Mouse (Mus musculus) cerebellum, adult 11-12 months (tissue): ENCODE data around the gene Nrxn3.
A peak's percentile ranks its signal among the peaks of the same experiment; 100 is the strongest.

Experiments used
- DNase-seq: peaks from one replicate; pipeline ENCODE4 v3.0.0; 2022

The Nrxn3 gene

DNA sequence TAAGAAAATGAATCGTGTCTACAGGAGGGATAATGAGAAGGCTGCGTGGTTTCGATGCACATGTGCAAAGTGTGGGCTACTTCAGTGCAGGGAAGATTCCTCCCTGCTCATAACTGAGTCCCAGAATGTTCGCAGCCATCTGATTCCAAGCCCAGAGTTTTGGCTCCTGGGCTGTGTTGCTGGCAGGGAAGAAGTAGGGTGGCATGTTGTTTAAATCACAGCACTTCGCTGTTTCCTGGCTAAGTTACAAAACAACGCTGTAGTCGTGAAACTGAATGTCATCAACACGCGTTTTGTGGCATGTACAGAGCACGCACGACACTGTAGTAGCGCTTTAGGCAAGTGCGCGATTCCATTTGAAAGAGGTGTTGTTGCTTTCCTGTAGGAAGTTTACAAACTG is 999.8 kb downstream of the Nrxn3 start:
- no peak for DNase-seq

DNA sequence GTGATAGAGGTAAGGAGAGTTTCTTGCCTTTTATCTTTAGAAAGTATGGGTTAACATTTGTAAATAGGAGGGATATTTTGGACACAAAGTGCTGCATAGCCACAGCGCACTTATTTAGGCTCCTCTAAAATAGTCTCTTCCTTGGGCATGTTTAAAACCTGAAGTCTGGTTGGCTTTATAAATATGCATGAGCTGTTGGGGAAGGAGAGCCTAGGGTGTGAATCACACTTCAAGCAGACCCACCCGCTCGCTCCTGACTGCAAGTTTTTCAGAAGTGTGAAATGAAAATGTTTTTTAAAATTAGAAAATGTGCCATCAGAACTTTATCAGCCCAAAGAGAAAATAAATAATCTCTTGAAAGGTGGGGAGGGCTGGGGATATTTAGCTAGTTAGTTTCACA is 1001.4 kb downstream of the Nrxn3 start:
- no peak for DNase-seq

DNA sequence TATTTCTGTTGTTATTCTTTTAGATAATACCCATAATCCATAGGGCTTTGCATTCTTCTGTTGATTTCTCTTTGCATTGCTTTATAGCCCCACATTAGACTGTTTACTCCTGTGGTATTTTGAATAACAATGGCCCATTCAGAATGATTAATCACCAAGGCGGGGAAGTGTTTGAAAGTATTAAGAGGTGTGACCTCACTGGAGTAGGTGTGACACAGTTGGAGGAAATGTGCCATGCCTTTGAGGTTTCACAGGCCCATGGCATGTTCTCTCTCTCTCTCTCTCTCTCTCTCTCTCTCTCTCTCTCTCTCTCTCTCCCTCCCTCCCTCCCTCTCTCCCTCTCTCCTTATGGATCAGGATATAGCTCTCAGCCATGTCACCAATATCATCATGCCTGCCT is 1019.6 kb downstream of the Nrxn3 start:
- DNase-seq, result no peak

DNA sequence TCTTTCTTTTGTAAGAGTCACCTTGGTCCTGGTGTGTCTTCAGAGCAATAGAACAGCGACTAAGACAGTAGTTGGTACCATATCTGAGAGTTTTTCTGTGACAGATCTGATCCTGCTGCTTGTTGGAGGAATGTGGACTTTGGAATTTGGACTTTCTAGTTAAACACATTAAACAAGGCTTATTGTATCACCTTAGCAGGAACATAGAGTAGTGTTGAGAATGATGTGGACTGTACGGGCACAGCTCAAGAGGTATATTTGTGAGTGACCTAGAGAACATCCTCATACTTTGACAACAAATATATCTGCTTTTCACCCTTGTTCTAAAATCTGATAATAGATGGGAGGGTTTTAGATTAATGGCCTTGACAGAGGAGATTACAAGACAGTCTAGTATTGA is 1020.1 kb downstream of the Nrxn3 start:
- DNase-seq, result no peak

DNA sequence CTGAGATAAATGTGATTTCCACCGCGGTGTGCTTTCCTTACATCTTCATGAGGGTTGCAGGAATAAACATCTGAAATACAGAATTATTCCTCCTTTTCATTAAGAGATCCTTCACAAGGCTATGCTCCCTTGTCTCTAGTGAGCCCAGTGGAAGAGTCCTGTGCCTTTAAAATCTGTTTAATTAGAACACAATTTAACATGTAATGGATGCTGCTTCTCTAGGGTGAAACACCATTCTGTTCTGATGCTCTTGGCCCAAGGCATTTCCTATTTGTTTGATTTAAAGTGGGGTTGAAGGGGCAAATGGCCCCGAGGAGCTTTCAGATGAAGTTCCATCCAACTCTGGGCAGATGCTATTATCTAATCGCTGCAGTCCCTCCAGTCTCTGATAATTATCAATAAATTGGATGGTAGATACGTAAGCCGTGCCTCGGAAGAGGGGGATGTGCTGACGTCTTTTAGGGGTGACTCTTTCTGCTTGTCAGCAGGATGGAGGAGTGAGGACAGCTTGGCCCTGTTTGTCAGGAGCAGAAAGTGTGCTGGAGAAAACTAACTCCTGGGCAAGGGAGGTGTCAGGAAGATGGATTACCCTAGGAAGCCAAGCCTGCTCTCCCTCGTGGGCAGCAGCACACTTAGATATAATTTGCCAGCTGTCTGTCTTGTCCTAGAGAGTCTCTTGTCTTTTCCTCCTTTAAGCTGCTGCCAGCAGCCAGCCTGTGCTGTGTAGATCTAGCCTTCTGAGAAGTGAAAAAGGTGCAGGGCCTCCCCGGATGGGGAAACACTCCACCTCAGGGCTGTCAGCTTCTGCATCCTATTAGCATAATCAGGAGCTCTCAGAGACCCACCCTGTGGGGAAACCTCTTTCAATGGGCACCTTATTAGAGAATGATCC is 1041.8 kb downstream of the Nrxn3 start:
- no peak for DNase-seq

DNA sequence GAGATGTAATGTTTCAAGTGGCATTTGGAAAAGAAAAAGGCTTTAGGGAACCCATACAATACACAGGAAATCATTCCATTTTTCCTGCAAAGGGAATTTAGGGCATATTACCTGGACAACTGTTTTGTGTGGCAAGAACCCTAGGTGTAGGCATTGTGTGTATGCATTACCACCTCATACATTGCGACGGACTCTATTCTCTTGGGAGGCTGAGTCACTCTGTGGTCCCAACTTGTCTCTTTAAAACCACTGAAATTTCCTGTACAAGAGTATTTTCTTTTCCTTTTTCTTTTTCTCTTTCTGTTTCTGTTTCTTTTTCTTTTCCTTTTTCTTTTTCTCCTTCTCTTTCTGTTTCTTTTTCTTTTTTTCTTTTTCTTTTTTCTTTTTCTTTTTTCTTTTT is 1042.5 kb downstream of the Nrxn3 start:
- DNase-seq, result no peak

DNA sequence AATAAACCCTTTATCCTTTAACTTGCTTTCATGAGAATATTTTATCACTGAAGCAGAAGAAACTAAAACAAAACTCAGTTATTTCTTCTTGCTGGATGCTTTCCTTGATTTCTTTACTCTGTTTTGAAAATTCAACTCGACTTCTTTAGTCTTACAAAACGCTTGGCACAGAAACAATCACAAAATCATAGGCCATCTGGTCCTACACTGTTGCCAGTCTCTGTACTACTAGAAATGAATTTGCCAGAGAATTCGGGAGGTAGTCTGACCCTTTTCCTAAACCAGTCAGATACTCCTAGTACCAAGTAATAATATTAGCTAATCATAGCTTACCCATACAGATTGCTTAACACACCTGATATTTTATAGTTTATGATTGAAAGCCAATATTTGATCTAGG is 1066.1 kb downstream of the Nrxn3 start:
- peak; percentile 79 for DNase-seq

DNA sequence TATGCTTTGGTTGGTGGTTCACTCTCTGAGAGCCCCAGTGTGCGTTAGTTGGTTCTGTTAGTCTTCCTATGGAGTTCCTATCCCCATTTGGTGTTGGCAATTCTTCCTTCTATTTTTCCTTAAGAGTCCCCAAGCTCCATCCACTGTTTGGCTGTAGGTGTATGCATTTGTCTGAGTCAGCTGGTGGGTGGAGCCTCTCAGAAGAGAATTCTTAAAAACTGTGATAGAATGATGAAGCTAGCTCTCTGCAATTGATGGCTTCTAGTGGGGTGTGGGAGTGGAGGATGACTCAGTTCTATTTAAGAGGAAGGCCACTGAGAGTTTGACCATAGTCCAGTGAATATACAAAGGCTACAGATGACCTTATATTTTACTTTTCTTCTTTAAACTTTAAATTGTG is 1067.3 kb downstream of the Nrxn3 start:
- DNase-seq, result no peak

DNA sequence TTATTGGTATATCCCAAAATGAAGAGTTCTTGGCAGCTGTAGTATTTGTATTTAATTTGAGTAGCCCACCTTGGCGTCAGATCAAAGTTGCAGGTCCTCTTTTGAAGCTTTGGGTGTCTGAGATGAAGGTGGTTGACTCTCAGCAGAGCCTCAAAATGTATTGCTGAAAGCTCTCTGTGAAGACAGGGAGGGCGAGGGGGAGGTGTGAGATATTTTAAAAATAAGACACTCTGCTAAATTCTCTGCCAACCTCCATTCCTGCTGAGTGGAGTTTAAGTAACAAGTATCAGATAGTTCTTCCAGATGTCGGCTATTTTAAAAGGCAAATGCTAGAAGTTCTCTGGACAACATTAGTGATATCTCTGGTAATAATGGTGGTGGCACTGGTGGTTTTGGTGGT is 1069.2 kb downstream of the Nrxn3 start:
- no peak for DNase-seq

DNA sequence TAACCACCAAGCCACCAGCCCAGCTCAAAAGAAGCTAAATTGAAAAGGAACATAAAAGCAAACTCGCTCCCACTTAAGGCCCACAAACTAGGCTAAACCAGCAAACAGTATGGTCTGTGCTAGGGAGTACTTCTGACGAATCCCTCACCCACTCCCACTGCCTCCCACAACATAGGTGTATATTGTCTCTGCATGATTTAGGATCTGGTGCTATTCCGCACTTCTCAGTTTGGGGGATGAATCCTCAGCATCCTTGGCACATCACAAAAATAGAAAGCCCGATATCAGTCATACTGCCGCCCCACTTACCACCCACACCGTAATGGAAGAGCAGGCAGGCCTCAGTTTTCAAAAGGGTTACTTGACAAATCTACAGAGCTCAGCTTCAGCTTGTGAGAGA is 1072.1 kb downstream of the Nrxn3 start:
- no peak for DNase-seq

DNA sequence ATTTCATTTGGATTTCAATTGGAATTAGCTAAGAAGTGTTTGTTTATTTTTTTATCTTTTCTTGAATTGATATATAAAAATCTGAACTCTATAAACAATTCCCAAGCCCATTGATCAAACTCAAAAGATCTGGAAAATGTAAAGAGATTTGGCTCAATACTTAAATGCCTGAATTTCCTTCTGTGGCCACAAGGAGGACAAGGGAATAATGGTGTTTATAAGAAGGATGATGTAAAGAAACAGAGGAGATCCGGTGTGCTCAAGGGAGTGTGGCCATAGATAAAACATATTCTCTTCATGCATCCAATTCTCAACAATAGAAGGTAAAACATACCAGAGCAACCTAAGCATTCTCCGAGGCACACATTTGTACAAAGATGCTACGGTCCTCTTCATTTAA is 1085.5 kb downstream of the Nrxn3 start:
- no peak for DNase-seq

DNA sequence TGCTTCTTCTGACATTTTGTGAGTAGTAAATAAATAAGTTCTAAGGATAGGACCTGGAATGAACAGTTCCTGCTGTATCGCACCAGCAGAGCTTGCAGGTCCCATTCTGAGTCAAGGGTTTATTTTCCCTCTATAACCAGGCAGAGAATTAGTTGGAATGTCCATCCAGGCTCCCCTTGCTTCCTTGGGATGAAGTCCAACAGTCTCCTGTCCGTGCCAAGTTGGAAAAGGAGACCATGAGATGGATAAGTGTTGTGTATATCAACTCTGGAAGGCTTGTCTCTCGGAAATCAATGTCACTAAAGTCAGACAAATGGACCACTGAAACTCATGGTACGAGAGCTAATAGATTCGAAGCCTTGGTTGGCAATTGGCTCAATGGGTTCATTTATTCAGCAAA is 1087.5 kb downstream of the Nrxn3 start:
- DNase-seq, result peak; percentile 60

DNA sequence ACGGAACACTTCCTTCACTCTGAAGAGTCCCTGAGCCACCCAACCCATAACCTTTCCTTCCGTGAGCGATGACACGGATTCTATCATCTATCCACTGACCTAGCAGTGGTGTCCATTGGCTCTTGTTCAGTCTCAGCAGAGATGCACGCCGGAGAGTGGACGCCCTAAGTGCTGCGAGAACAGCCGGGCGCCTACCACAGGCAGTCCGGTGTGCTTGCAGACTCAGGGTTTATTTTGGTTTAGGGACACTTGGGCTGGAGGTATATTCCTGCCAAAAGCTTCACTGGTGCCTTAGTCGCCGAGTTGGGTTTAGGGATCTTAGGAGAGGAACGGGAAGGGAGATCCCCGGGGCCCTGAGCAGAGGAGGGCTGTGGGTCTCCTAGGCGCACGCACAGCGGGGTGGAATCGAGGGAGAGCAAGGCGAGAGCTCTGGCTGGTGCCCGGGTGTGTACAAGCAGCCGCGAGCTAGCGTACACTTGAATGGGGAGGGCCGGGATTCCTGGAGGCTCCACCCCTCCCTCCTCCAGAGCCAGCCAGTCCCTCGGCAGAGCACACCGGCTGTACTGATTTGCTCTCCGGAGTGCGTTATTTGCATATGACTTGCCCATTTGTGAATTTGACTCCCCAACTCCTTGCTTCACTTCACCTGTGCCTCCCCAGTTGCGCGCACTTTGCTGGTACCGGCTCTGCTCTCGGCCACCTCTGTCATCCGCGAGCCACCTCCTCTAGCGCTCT is 1089.3 kb downstream of the Nrxn3 start:
- peak; percentile 96 for DNase-seq

DNA sequence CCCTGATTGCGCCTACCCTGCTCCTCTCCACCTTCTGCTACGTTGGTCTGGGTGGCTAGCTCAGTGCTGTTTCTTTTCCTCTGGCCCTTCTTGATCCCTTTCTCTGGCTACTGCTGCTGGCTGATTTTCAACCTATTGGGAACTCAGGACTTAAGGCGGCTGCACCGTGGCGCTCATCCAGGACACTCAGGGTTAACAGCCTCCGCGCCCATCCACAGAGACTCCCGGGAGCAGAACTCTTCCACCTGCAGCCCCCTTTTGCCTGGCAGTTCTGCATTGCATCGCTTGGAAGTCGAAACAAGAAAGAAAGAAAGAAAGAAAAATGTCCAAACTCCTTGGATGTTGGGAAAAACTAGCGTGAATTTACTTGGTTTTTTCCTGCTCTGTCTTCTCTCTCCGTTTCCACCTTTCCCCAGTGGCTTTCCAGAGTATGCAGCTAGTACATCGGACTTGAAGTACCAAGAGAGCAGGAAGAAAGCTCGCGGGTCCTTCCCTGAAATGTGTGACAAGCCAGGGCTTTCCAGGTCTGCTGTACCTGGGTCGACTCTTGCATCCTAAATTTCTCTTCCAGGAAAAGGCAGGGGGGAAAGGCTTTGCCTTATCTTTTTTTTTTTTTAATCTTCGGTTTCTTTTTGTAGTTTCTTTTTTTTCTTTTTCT is 1090.0 kb downstream of the Nrxn3 start:
- DNase-seq, result peak; percentile 42

DNA sequence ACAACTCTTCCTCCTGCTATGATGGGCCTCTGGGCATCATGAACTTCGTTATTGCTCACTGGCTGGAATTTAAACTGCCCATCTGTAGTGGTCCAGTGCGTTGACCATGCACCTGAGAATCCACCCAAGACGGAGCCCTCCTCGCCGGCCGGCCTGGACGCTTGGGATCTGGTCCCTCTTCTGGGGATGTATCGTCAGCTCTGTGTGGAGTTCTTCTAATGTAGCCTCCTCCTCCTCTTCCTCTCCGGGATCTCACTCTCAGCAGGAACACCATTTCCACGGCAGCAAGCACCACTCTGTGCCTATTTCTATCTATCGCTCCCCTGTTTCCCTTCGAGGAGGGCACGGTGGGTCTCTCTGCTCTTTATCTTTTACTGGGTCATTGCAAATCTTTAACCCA is 1090.6 kb downstream of the Nrxn3 start:
- DNase-seq, result peak; percentile 53

DNA sequence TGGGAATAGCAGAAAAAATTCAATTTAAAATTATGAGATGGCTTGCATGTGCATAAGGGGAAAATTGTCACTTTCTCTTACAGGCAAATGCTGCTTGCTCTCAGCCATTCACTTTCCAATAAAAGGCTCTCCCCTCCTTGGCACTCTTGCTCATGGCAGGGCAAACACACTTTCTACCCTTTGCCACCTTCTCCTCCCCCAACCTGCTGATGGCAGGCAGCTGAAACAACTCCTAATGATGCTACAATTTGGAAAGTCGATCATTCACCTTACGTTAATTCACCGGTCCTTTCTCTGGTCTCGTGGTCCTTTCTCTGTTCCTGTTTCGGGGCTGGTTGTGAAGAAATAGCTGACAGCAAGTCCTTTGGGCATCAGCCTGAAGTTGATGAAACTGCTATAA is 1091.0 kb downstream of the Nrxn3 start:
- no peak for DNase-seq

DNA sequence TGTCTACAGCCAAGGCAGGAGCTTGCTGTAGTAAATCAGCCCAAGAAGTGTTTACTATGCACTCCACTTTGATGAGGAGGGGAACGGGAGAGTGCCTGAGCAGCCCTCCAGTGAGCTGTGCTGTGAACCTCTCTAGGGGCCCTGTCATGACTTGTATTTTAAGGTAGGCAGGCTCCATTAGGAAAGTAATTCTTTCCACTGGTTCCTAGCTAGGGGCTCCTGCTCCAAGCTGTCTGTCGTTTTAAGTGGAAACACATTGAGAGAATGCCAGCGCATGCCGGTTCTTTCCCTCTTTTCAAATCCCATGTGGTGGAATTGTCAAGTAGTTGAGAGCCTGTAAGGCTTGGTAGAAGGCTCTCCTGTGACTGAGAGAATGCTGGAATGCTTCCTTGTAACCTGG is 1091.9 kb downstream of the Nrxn3 start:
- peak; percentile 43 for DNase-seq

DNA sequence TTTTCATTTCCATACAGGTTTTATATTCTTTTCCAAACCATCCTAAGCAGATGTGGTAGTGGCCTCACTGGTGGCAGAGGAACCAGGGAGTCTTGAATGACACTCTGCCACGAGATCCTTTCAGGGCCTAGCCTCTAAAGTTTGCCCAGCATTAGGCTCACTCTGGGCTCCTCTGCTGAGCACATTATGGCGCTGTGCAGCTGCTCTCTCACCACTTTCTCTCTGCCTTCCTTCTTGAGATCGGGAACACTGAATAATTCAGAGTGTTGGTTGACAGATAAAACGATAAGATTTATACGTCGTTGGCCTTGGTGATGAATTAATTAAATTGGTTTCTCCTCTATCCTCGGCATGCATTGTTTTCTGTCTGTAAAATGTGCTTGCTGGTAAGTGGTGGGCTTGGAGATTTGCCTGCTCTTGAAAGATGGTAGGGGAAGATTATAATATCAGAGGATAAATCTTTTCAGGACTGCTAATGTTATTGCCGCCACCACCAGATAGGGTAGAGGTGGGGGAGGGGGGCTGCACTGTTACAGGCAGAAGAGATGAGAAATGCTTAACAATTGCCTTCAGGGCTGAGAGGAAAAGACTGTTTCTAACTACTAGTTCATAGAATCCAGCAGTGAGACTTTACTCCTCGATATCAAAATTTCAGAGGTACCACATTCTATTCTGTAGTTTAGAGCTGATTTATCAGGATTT is 1094.5 kb downstream of the Nrxn3 start:
- DNase-seq, result no peak

DNA sequence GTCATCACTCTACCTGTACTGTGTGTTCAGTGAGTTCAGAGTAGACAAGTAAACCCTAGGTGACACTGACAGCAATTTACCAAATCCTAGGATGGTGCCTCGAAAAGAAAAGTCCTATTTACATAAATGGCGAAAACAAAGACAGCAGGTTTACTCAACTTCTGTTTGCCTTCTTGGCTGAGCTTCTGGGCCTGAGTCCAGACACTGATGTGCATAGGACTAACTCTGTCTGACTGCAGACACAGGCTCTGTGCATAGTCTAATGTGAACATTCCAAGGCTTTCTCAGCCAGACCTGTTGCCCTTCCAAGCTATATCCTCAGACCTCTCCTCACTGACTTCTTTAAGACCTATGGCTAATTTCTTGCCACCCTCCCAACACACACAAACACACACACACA is 1095.5 kb downstream of the Nrxn3 start:
- peak; percentile 66 for DNase-seq

DNA sequence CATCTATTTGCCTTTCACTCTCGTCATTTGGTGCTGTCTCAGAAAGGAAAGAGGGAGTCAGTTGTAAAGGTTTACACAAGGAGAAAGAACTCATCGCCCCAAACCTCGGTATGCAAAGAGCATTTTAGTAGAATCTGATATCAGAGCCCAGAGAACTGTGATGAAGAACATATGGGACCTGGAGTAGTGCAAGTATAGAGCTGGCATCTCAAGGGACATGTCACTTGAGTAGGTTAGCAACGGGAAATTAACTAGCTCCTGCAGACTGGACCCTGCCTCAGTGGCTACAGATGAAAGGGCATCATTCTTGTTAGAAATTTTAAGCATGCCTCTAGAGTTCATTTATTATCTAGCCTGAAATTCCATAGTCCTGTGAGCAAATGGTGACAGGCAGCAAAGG is 1099.5 kb downstream of the Nrxn3 start:
- DNase-seq, result no peak

DNA sequence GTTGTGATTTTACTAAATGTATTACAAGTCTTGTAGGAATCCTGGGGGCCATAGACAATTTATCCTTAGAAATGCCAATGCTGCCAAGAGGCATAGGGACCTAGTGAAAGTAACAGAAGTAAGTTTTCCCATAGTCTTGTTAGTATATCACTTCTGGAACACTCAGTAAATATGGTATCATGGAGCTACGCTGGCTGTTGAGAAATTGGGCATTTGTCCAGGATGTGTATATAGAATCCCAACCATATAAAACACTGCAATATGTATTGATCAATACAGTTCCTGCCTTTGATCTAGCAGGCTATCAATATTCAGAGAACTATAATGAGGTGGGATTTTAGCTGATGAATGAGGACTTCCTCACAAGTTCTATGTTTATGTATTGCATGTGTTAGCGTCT is 1107.3 kb downstream of the Nrxn3 start:
- no peak for DNase-seq

DNA sequence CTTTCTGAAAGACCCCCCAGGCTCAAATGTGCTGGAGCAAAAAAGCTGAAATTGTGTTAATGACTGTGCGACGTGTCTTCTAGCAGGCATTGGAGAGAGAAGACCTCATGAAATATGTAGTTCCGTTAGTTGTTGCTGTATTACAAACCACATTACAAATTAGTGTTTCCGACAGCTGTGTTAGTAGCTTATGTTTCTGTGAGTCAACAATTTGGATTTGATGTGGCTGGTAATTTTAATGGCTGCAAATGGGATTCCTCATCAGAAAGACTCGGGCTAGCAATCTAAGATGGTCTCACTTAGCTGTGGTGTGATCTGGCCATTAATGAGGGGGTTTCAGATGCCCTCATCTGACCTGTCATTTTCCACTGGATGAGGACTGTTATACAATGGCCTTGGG is 1107.7 kb downstream of the Nrxn3 start:
- DNase-seq, result no peak

DNA sequence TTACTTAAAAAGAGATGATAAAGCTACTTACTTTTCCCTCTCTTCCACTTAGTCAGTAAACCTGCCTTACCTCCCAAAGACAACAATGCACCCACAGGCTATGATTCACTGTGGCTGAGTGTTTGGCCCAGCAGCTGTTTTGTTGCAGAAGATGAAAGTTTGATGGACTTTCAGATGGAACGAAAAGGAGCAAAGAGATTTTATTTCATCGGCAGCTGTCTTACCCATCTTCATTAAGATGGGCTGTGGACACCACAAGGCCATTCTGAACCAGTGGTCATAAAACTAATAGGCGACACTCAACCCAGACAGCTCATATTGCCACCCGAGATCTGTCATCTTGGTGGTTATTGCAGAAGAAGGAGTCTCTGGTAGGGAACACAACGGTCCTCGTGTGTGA is 1108.6 kb downstream of the Nrxn3 start:
- DNase-seq, result no peak
